Mouse (Mus musculus) stomach, embryonic 15.5 days (tissue): Measurements from ENCODE around the gene Cyp4f17. TPM values are rescaled to one million over a fixed set of nuclear protein-coding genes. Genes with fewer than 3 reads are reported as not detected.

Experiments used
- ATAC-seq: fragments of 200-750 bp; cut with Nextera tagmentation; 2 replicates; pipeline ENCODE4 v1.8.0; 2017; ENCODE audit warnings: low read depth, moderate number of reproducible peaks, moderate TSS enrichment; ENCODE audit not compliant: insufficient read depth, low FRiP score
- H3K27ac ChIP-seq: fragments of 300-500 bp; sonication (generic); 2 replicates; pipeline ENCODE4 v1.5.1; 2015; ENCODE audit warnings: mild to moderate bottlenecking, inconsistent platforms
- H3K27me3 ChIP-seq: fragments of 300-500 bp; sonication (generic); replicated peaks from 2 replicates; pipeline ENCODE4 v1.6.1; 2015; ENCODE audit warnings: inconsistent platforms
- H3K36me3 ChIP-seq: fragments of 300-500 bp; sonication (generic); 2 replicates; pipeline ENCODE4 v1.6.1; 2015; ENCODE audit warnings: inconsistent platforms
- H3K4me1 ChIP-seq: fragments of 300-500 bp; sonication (generic); 2 replicates; pipeline ENCODE4 v1.6.1; 2015; ENCODE audit warnings: inconsistent platforms
- H3K4me2 ChIP-seq: fragments of 300-500 bp; sonication (generic); 2 replicates; pipeline ENCODE4 v1.6.1; 2015; ENCODE audit warnings: mild to moderate bottlenecking, inconsistent platforms
- H3K4me3 ChIP-seq: fragments of 300-500 bp; sonication (generic); replicated peaks from 2 replicates; pipeline ENCODE4 v1.5.1; 2015; ENCODE audit warnings: inconsistent platforms
- H3K9ac ChIP-seq: fragments of 300-500 bp; sonication (generic); 2 replicates; pipeline ENCODE4 v1.6.1; 2015; ENCODE audit warnings: inconsistent platforms
- H3K9me3 ChIP-seq: fragments of 300-500 bp; sonication (generic); 2 replicates; pipeline ENCODE4 v1.6.1; 2016; ENCODE audit warnings: inconsistent platforms
- WGBS: fragments of 180-500 bp; shearing (Covaris S2); methylation state at CpG from one replicate; pipeline ENCODE4 v1.1.7; 2015; 5-methylcytosine and 5-hydroxymethylcytosine counted together
- polyA plus RNA-seq: library from polyadenylated mRNA; unstranded; fragments of >200 nt; fragmentation: Nextera tagmentation; extraction: Ambion mirVana; gene quantifications from 2 replicates; pipeline ENCODE4 v1.2.1, GENCODE M21; 2015

The Cyp4f17 gene
- 6.5 and 7.4 TPM in 2 replicates for polyA plus RNA-seq

DNA sequence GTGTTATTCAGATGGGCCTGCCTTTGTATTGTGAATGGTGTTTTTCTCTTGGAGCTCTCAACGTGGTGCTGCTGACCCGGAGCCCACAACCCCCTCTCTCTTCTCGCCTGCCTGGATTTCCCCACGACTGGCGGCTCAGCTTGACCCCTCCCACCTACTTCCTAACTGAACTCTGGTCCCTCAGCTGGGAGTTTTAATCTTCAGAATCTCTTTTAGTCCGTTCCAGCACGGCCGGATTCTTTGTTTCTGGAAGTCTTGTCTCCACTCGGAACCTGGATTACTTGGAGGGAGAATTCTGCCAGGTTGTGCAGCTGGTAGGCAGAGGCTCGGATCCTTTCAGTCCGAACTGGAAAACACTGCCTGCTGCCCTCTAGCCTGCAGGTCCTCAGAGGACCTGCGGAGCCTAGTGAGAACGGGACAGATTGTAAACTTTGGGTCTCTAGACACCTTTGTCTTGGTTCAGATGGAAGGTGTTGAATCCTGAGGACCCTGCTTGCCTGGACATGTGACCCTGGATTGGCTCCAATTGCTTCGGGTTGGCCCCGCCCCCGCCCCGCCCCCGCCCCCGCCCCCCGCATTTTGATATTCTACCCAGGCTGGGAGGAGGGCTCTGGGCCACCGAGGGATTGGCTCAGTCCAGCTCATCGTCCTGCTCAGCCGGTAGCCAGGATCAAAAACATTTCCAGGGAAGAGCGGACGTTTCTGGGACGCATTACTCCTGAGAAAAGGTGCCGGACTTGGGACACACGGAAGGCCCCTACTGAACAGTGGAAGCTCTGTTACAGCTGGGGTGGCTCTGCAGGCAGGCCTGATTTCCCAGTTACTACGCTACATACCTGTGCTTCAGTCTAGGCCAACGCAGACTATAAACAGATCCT is at the start of gene Cyp4f17:
TSS of gene Cyp4f17 (plus strand) at position 200 of the 878 bp plus-strand sequence.
- peak within 1 kb of the TSS; percentile 24 for H3K9ac ChIP-seq
- under 1% methylated on average over 30 of the region's 30 CpGs for WGBS
- no peaks in the 10 kb centered on the region for H3K27me3 ChIP-seq
- peaks cover 7% of the 10 kb centered on the region for H3K4me1 ChIP-seq
- peak within 1 kb of the TSS; percentile 46 for H3K4me3 ChIP-seq
- peak within 1 kb of the TSS; percentile 88 for H3K4me2 ChIP-seq
- H3K27ac ChIP-seq: peak within 1 kb of the TSS; percentile 68
- H3K9me3 ChIP-seq: no peaks in the 10 kb centered on the region
- peak; percentile 86 for ATAC-seq
- no peaks in the 10 kb centered on the region for H3K36me3 ChIP-seq

GRCm38 (mm10) chr17:32468494-32468893 is 37.4 kb upstream of the Cyp4f17 start:
- 52% methylated on average over 7 of the region's 7 CpGs for WGBS
- no peaks in the 10 kb centered on the region for H3K36me3 ChIP-seq
- no peaks in the 10 kb centered on the region for H3K4me1 ChIP-seq
- H3K4me3 ChIP-seq: no peak overlapping the region
- H3K4me2 ChIP-seq: no peak overlapping the region
- H3K9ac ChIP-seq: no peak overlapping the region
- no peaks in the 10 kb centered on the region for H3K27me3 ChIP-seq
- no peak for ATAC-seq
- H3K9me3 ChIP-seq: no peaks in the 10 kb centered on the region
- no peak overlapping the region for H3K27ac ChIP-seq

GRCm38 (mm10) chr17:32470795-32471194 is 35.1 kb upstream of the Cyp4f17 start:
- Histone ChIP-seq H3K4me1 (no peaks in the 10 kb centered on the region), H3K36me3 (no peaks in the 10 kb centered on the region), H3K27me3 (no peaks in the 10 kb centered on the region), H3K4me3 (no peak overlapping the region), H3K9ac (no peak overlapping the region), H3K27ac (no peak overlapping the region), H3K9me3 (no peaks in the 10 kb centered on the region), H3K4me2 (no peak overlapping the region)
- no peak for ATAC-seq
- 73% methylated on average over 4 of the region's 4 CpGs for WGBS

DNA sequence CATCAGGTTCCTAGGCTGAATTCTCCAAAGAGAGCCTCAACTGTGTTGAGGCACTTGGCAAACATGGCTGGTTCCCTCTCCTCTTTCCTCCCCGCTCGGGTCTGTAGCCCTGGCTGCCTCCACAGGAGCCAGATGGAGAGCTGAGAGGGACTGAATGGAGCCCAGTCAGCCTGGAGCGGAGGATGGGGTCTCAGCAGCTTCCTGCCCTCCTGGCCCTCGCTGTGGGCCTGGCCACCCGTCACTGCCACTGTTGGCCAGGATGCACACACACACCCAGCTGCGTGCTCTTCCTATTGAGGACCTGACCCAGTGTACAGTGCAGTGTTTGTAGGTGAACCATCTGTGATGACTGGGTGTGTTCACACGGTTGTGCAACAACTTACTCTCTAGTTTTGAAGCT is 33.7 kb upstream of the Cyp4f17 start:
- Histone ChIP-seq H3K36me3 (no peaks in the 10 kb centered on the region), H3K27ac (no peak overlapping the region), H3K9me3 (no peaks in the 10 kb centered on the region), H3K4me2 (no peak overlapping the region), H3K4me1 (no peaks in the 10 kb centered on the region), H3K9ac (no peak overlapping the region), H3K27me3 (no peaks in the 10 kb centered on the region), H3K4me3 (no peak overlapping the region)
- 52% methylated on average over 7 of the region's 7 CpGs for WGBS
- no peak for ATAC-seq

- ATAC-seq: no peak
- Histone ChIP-seq H3K4me3 (no peak overlapping the region), H3K4me1 (no peaks in the 10 kb centered on the region), H3K9ac (no peak overlapping the region), H3K27me3 (no peaks in the 10 kb centered on the region), H3K9me3 (no peaks in the 10 kb centered on the region), H3K4me2 (no peak overlapping the region), H3K27ac (no peak overlapping the region), H3K36me3 (no peaks in the 10 kb centered on the region)
- WGBS: 75% methylated on average over 5 of the region's 5 CpGs
Observed at GRCm38 (mm10) chr17:32474954-32475560, 30.8 kb upstream of the Cyp4f17 start.

DNA sequence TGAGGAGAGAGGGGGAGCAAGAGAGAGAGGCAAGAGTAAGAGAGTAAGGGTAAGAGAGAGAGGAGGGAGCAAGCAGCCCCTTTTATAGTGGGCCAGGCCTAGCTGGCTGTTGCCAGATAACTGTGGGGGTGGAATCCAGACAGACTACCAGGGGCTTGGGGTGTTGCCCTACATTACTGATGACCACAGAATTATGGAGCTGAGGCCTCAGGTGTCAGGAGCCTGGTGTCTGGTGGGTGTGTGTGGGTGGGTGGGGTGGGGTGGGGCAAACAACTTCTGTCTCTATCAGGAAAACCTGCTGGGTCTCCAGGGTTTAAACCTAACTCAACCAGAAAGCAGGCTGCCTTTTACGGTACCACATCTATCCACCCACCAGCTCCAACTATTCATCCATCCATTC is 28.6 kb upstream of the Cyp4f17 start:
- H3K4me3 ChIP-seq: no peak overlapping the region
- no peak overlapping the region for H3K27ac ChIP-seq
- H3K4me1 ChIP-seq: no peaks in the 10 kb centered on the region
- no peaks in the 10 kb centered on the region for H3K36me3 ChIP-seq
- no peaks in the 10 kb centered on the region for H3K27me3 ChIP-seq
- no peaks in the 10 kb centered on the region for H3K9me3 ChIP-seq
- H3K9ac ChIP-seq: no peak overlapping the region
- ATAC-seq: no peak
- H3K4me2 ChIP-seq: no peak overlapping the region
- 76% methylated on average over 1 of the region's 1 CpGs for WGBS

DNA sequence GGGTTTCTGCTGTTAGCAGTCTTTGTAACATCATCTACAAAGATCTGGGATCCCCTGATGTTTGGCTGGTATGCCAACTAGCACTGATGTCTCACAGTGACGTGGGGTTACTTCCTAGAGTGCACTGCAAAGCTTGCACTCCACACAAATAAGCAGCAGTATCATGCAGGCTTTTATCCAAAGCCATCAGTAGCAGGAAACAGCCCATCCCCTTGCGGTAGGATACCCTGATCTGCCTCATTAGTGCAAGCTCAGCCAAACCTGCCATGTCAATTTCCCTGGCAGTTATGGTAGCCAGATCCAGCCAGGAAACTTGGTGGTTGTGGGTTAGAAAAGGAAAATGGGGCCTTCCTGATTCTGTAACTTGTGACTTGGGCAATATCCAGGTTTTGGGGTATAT is 27.1 kb upstream of the Cyp4f17 start:
- Histone ChIP-seq H3K4me2 (no peak overlapping the region), H3K4me1 (0 out of 2 replicates have a peak, but pooled peaks cover 3% of the 10 kb centered on the region)
- 61% methylated on average over 2 of the region's 2 CpGs for WGBS

DNA sequence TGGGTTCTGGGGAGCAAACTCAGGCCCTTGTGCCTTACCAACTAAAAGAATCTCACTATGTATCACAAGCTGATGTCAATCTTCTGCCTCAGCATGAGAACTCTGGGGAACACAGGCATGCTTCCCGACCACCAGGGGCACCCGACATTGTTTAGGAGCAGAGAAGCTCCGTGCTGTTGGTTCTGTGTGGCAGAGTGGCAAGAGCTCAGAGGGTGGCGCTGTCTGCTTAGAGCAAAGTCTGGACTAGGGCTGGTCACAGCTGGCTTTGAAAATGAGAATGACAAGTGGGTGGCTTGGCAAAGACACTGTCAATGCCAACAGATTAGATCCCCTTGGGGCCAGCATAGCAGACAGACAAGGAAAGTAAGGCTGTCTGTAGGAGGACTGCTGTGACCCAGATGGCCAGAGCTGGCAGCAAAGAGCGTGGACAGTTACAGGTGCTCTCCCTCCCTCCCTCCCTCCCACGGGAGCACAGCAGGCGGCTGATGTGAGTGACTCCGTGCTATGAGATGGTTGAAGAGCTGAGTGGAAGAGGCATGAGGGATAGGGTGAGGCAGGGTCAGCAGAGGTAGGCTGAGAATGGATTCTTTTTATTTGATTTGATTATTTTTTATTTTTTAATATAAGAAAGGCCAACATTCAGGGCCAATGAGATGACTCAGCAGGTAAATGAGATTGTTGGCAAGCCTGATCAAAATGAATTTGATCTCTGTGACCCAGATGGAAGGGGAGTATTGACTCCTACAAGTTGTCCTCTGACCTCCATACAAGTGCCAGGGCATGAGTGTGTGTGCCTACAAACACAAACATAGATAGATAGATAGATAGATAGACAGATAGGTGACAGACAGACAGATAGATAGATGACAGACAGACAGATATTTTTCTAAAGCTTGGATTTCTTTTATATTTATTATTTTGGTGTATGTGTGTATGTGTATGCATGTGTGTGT is 26.0 kb upstream of the Cyp4f17 start:
- Histone ChIP-seq H3K27ac (no peak overlapping the region), H3K36me3 (no peaks in the 10 kb centered on the region), H3K9me3 (no peaks in the 10 kb centered on the region), H3K4me1 (0 out of 2 replicates have a peak, but pooled peaks cover 3% of the 10 kb centered on the region), H3K4me3 (no peak overlapping the region), H3K9ac (no peak overlapping the region), H3K27me3 (no peaks in the 10 kb centered on the region), H3K4me2 (no peak overlapping the region)
- 10% methylated on average over 8 of the region's 8 CpGs for WGBS
- ATAC-seq: no peak

More for the DNA sequence above, 27.1 kb upstream of the Cyp4f17 start:
- no peak for ATAC-seq
- no peak overlapping the region for H3K9ac ChIP-seq
- no peaks in the 10 kb centered on the region for H3K27me3 ChIP-seq
- H3K36me3 ChIP-seq: no peaks in the 10 kb centered on the region
- no peak overlapping the region for H3K27ac ChIP-seq
- no peaks in the 10 kb centered on the region for H3K9me3 ChIP-seq
- no peak overlapping the region for H3K4me3 ChIP-seq

GRCm38 (mm10) chr17:32481766-32482165 is 24.1 kb upstream of the Cyp4f17 start:
- Histone ChIP-seq H3K9ac (no peak overlapping the region), H3K9me3 (no peaks in the 10 kb centered on the region)
- ATAC-seq: no peak

DNA sequence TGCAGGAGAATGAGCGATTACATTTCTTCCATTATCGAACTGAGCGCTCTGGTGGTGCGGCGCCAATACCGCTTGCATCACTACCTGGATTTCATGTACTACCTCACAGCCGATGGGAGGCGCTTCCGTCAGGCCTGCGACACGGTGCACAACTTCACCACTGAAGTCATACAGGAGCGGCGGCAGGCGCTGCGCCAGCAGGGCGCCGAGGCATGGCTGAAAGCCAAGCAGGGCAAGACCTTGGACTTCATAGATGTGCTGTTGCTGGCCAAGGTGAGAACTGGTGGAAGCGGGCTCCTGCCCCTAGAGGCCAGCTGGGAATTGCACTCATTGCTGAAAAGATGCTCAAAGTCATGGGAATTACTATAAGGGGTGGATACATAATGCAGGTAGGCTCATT is 22.6 kb upstream of the Cyp4f17 start:
- peak overlapping the region; percentile 41 for H3K4me2 ChIP-seq
- H3K9ac ChIP-seq: no peak overlapping the region
- H3K27me3 ChIP-seq: no peaks in the 10 kb centered on the region
- H3K4me3 ChIP-seq: no peak overlapping the region; the same call in 1 of the 2 replicates
- no peaks in the 10 kb centered on the region for H3K36me3 ChIP-seq
- H3K27ac ChIP-seq: no peak overlapping the region
- 14% methylated on average over 18 of the region's 18 CpGs for WGBS
- H3K4me1 ChIP-seq: 0 out of 2 replicates have a peak, but pooled peaks cover 3% of the 10 kb centered on the region
- no peaks in the 10 kb centered on the region for H3K9me3 ChIP-seq
- peak; percentile 75 for ATAC-seq

More at GRCm38 (mm10) chr17:32481766-32482165, 24.1 kb upstream of the Cyp4f17 start:
- Histone ChIP-seq H3K4me3 (no peak overlapping the region), H3K36me3 (no peaks in the 10 kb centered on the region), H3K4me2 (no peak overlapping the region), H3K27ac (no peak overlapping the region), H3K27me3 (no peaks in the 10 kb centered on the region), H3K4me1 (0 out of 2 replicates have a peak, but pooled peaks cover 3% of the 10 kb centered on the region)
- WGBS: 68% methylated on average over 14 of the region's 14 CpGs

- Histone ChIP-seq H3K27me3 (no peaks in the 10 kb centered on the region), H3K4me2 (peak overlapping the region; percentile 64), H3K4me1 (no peaks in the 10 kb centered on the region), H3K4me3 (peak overlapping the region; percentile 37), H3K27ac (no peak overlapping the region), H3K9ac (no peak overlapping the region), H3K9me3 (no peaks in the 10 kb centered on the region), H3K36me3 (no peaks in the 10 kb centered on the region)
- ATAC-seq: peak; percentile 68; the same call in 1 of the 2 replicates
- WGBS: 13% methylated on average over 30 of the region's 30 CpGs
Observed at GRCm38 (mm10) chr17:32492349-32492980, 13.4 kb upstream of the Cyp4f17 start.
